Mouse (Mus musculus) embryonic fibroblast, embryonic 13.5 days (primary cell): Measurements from ENCODE around the gene Rassf8. TPM values are rescaled to one million over a fixed set of nuclear protein-coding genes. Genes with fewer than 3 reads are reported as not detected.

ENCODE experiments used
- H3K27ac ChIP-seq: 2 replicates; pipeline ENCODE4 v1.5.1; 2012; ENCODE audit warnings: low read length, control low read depth, inconsistent platforms; ENCODE audit not compliant: insufficient read depth
- H3K4me1 ChIP-seq: 2 replicates; pipeline ENCODE4 v1.6.1; 2011; ENCODE audit warnings: low read length; ENCODE audit not compliant: control insufficient read depth, insufficient read depth
- H3K4me3 ChIP-seq: 2 replicates; pipeline ENCODE4 v1.5.1; 2011; ENCODE audit warnings: mild to moderate bottlenecking, control low read depth, low read length; ENCODE audit not compliant: insufficient read depth
- CTCF ChIP-seq: IDR thresholded peaks from 2 replicates; pipeline ENCODE4 v1.5.1; 2011; ENCODE audit warnings: mild to moderate bottlenecking, control low read depth, low read length, moderate library complexity, borderline replicate concordance; ENCODE audit not compliant: insufficient read depth
- POLR2A ChIP-seq: IDR thresholded peaks from 2 replicates; pipeline ENCODE4 v1.6.1; 2011; ENCODE audit warnings: low read depth, mild to moderate bottlenecking, control low read depth, low read length, moderate library complexity
- polyA plus RNA-seq: library from polyadenylated mRNA; stranded (reverse); fragments of >200 nt; gene quantifications from 2 replicates; pipeline ENCODE4 v1.2.4, GENCODE M21; 2011; ENCODE audit warnings: low read depth; ENCODE audit not compliant: missing spikeins, insufficient read length

Gene Rassf8
- polyA plus RNA-seq, 1 experiment: 73.0 TPM

DNA sequence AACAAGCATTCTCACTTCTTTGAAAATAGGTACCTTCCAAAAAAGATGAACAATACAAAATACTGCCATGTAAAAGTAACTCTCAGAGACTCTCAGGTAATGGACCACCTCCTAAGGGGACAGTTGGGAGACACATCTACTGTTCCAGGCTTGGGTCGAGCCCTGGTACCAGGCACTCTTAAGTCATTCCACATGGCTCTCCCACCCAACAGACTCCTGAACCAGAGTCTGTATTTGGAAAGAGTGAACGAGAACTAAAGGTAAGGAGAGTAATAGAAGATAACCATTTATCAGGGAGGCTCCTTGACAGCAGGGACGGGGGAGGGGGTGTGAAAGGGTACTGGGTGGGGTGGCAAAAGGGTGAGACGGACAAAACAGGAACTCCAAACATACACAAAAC lies 115.8 kb downstream of the Rassf8 start:
- peak overlapping the region; percentile 47 for H3K4me3 ChIP-seq
- no peak overlapping the region for H3K27ac ChIP-seq
- no peak for TF ChIP-seq CTCF
- no peak for TF ChIP-seq POLR2A
- no peaks in the 10 kb centered on the region for H3K4me1 ChIP-seq

DNA sequence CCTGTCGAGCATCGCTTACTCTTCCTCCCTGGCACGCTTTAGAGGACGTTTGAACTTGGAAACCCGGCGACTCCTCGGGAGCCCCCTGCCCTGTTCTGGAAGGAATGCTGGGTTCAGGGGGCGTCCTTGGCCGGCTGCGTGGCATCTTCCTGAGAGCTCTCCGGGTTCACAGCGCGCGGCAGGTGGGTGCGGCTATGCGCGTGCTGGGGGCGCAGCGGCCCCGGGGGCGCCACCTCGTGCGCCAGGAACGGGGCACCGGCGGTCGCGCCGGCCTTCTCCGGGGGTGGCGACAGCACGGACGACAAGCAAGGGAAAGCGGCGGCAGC lies 116.2 kb downstream of the Rassf8 start:
- no peak for TF ChIP-seq CTCF
- no peak for TF ChIP-seq POLR2A
- H3K27ac ChIP-seq: no peak overlapping the region
- no peaks in the 10 kb centered on the region for H3K4me1 ChIP-seq
- H3K4me3 ChIP-seq: peak overlapping the region; percentile 47

DNA sequence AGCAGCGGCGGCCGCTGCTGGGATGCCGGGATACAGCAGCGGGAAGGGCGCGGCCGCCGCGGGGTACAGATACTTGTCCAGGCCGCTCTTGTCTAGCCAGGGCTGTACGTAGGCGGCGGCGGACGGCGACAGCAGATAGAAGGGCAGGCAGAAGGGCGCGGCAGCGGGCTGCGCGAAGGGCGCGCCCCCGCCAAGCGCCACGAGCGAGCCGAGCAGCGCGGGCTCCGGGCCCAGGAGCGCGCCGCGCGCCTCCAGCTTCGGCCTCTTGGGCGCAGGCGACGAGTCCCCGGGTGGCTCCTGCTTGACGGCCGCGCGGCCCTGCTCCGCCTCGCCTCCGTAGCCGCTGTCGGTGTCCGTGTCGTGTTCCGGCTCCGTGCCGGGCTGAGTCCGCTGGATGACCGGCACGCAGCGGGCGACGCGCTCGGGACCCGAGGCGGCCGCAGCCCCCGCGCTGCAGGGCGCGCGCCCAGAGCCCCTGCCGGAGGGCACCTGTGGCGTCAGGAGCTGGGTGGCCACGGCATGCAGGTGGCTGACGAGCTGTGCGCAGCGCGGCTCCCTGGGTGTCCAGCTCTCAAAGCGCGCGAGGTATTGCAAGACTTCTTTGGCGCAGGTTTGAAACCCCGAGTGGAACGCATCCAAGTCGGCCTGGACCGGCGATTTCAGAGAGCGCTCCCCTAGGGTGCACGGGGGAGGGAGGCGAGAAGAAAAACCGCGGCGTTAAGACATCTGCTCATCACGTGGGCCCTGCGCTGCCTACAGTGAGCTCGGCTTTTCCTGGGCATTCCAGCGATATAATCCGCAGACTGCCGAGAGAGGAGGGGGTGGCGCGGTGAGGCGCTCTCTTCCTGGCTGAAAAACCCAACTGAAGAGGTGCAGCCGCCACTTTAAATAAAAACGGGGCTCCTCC lies 116.8 kb downstream of the Rassf8 start:
- 0 out of 2 replicates have a peak overlapping the region, but pooled peaks have one; percentile 12 for H3K27ac ChIP-seq
- TF ChIP-seq POLR2A: no peak
- TF ChIP-seq CTCF: no peak
- no peaks in the 10 kb centered on the region for H3K4me1 ChIP-seq
- peak overlapping the region; percentile 47 for H3K4me3 ChIP-seq

DNA sequence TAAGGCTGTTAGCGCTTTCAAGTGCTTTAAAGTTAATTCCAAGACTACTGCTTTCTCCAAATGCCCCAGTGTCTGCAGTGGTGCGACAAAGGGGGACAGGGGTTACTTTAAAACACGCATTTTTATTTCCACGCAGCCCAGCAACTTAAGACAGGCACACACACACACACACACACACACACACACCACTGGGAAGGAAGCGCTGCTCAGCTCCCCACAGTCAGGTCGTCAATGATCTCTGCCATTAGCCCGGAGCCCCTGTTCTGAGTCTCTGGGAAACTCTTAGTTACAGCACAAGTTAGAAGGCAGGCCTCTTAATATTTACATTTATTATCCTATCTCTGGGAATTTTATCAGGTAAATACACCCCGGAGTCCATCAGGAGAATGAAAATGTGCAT lies 117.6 kb downstream of the Rassf8 start:
- TF ChIP-seq CTCF (no peak), POLR2A (no peak)
- H3K4me1 ChIP-seq: no peaks in the 10 kb centered on the region
- H3K4me3 ChIP-seq: peak overlapping the region; percentile 47
- no peak overlapping the region for H3K27ac ChIP-seq

DNA sequence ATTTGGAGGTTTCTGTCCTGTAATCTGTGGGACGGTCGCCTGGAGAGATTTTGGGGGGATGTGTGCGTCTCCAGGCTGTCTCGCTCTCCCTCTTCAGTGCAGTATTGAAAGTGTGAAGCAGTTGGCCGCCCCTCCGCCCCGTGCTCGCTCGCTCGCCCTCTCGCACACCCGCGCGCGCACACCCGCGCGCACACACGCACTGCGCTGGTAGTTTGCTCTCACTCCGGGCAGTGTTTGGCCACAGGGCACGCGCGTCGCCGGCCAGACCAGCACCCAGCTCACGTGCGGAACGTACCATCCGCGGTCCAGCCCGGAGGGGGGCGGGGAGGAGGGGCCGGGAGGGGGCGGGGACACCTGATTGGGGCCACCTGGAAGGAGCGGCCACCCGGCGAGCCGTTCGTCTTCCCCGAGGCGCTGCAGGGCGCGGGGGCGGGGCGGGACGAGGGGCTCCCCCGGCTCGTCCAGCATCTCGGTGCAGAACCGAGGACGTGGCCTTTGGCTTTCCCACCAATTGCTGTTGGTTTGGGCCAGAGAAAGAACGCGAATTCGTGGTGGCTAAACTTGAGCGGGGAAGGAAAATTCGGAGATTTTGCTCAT lies 118.8 kb downstream of the Rassf8 start, which contains the start of gene Bhlhe41:
Bhlhe41 (minus strand) TSS at position 270 of the 597 bp plus-strand sequence.
- peak; percentile 45; the same call in 1 of the 2 replicates for TF ChIP-seq POLR2A
- no peak for TF ChIP-seq CTCF
- H3K4me3 ChIP-seq: peak within 1 kb of the TSS; percentile 47
- peak within 1 kb of the TSS; percentile 28; the same call in 1 of the 2 replicates for H3K27ac ChIP-seq
- no peaks in the 10 kb centered on the region for H3K4me1 ChIP-seq

DNA sequence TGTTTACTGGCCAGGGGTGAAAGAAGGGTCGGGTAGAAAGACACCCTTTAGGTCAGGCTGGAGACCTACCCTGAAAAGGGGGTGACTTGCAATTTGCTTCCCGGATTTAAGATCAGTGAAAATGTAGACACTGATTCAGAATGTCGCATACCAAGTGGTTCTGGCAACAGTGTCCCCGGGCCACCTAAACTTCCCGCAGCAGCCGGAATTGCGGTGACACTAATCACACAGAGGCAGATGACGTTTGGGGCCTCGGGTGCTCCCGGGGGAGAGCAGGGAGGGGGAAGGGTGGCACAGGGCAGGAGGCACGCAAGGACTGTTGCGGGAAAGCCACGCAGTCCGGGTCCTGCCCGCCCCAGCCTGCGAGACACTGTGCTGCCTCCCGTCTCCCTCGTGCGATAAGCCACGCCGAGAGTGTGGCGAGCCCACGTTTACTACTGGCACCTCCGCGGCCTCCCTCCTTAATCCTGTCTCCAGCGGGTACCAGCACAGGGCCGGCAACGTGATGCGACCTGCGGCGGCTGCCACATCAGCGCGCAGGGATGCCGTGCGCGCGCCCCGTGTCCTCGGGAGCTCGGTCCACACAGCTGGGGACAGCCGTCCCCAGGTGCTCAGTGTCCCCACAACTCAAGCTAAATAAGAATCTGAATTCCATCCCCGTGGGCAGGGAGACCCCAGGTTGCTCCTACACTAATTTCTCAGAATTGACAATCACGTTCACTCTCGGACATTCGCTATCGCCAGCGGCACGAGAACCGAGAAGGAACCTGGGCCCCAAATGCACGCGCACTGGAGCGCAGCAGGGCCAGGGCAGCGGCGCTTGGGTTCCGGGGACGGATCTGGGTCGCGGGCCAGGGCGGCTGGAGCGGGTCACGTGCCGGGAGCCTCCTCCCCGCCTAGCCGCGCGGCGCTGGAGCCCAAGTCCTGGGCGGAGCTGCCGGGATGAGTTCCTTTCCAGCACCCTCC lies 119.6 kb downstream of the Rassf8 start:
- Histone ChIP-seq H3K4me1 (no peaks in the 10 kb centered on the region), H3K27ac (peak overlapping the region; percentile 28; the same call in 1 of the 2 replicates), H3K4me3 (peak overlapping the region; percentile 47)
- peak; percentile 78 for TF ChIP-seq POLR2A
- no peak for TF ChIP-seq CTCF

DNA sequence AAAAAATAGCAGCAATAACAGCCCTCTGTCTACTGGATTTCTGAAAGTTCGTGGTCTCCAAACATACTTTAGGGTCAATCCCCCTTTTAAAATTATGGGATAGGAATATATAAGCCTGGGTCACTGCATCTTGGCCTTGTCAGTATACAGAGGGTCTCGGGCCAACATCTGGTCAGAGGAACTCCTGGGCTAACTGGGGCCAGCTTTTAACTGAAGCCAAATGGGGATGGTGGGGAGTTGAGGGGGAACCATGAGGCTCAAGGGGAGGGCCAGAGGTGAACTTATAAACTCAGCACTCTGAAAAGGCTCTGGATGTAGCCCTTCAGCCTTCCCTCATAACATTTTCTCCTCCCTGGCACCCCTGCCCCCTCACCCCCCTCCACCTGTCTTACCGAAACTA lies 120.6 kb downstream of the Rassf8 start:
- H3K27ac ChIP-seq: no peak overlapping the region
- no peak overlapping the region for H3K4me3 ChIP-seq
- H3K4me1 ChIP-seq: no peaks in the 10 kb centered on the region
- TF ChIP-seq CTCF (no peak), POLR2A (no peak)

Other genes with a start within 250 kb of the Rassf8 start
- 1.2 TPM in 1 of 2 replicates, not detected in the other for gene Lmntd1, start 132.4 kb upstream of the Rassf8 start, polyA plus RNA-seq
- gene Tuba3b, start 131.0 kb upstream of the Rassf8 start, polyA plus RNA-seq: not detected in 2 replicates
- 8.0 and 9.3 TPM in 2 replicates for gene Bhlhe41, start 118.8 kb downstream of the Rassf8 start, polyA plus RNA-seq
- 19.1 and 25.0 TPM in 2 replicates for gene Sspn, start 184.9 kb downstream of the Rassf8 start, polyA plus RNA-seq